Mouse (Mus musculus) small intestine, adult 2 months (tissue): Measurements from ENCODE around the gene 1700025G04Rik. TPM values are rescaled to one million over a fixed set of nuclear protein-coding genes. Genes with fewer than 3 reads are reported as not detected.

ENCODE experiments used
- H3K27ac ChIP-seq: fragments of 200-500 bp; 2 replicates; pipeline ENCODE4 v1.5.1; 2012; ENCODE audit warnings: low read depth, low read length, control low read depth, inconsistent platforms; ENCODE audit not compliant: insufficient read depth
- H3K27me3 ChIP-seq: fragments of 200-500 bp; 2 replicates; pipeline ENCODE4 v1.6.1; 2012; ENCODE audit warnings: mild to moderate bottlenecking, moderate library complexity, low read length, inconsistent platforms; ENCODE audit not compliant: control insufficient read depth, insufficient read depth
- H3K36me3 ChIP-seq: fragments of 200-500 bp; 2 replicates; pipeline ENCODE4 v1.6.1; 2012; ENCODE audit warnings: mild to moderate bottlenecking, low read length, control low read depth, inconsistent platforms; ENCODE audit not compliant: control insufficient read depth, insufficient read depth
- H3K4me1 ChIP-seq: fragments of 200-500 bp; 2 replicates; pipeline ENCODE4 v1.6.1; 2012; ENCODE audit warnings: low read length, inconsistent platforms, mixed read lengths; ENCODE audit not compliant: control insufficient read depth, insufficient read depth, insufficient read length
- H3K4me3 ChIP-seq: fragments of 200-500 bp; 2 replicates; pipeline ENCODE4 v1.5.1; 2012; ENCODE audit warnings: low read depth, mild to moderate bottlenecking, control low read depth, inconsistent platforms, low read length, moderate library complexity
- CTCF ChIP-seq: fragments of 200-500 bp; IDR thresholded peaks from 2 replicates; pipeline ENCODE4 v1.5.1; 2012; ENCODE audit warnings: low read depth, mild to moderate bottlenecking, control low read depth, inconsistent platforms, low read length, moderate library complexity, mixed read lengths; ENCODE audit not compliant: insufficient replicate concordance, insufficient read length; ENCODE audit errors: extremely low read depth
- POLR2A ChIP-seq: fragments of 200-500 bp; IDR thresholded peaks from 2 replicates; pipeline ENCODE4 v1.6.1; 2012; ENCODE audit warnings: low read depth, mild to moderate bottlenecking, control low read depth, inconsistent platforms, low read length, moderate library complexity
- WGBS: fragments of 180-500 bp; shearing (Covaris S2); methylation state at CpG from one replicate; pipeline ENCODE4 v1.1.7; 2018; 5-methylcytosine and 5-hydroxymethylcytosine counted together
- polyA plus RNA-seq: library from polyadenylated mRNA; depleted of rRNA; stranded (reverse); fragments of >200 nt; gene quantifications from 2 replicates; pipeline ENCODE4 v1.2.3, GENCODE M21; 2012

Gene 1700025G04Rik
- polyA plus RNA-seq, 1 experiment = 1.8 TPM

GRCm38 (mm10) chr1:152086951-152087350, 3.0 kb downstream of the 1700025G04Rik start:
- no peak overlapping the region for H3K27ac ChIP-seq
- H3K36me3 ChIP-seq = no peaks in the 10 kb centered on the region
- TF ChIP-seq CTCF = no peak
- no peak for TF ChIP-seq POLR2A
- peaks cover 8% of the 10 kb centered on the region; the same call in 1 of the 2 replicates for H3K4me1 ChIP-seq
- H3K27me3 ChIP-seq = 0 out of 2 replicates have a peak, but pooled peaks cover 2% of the 10 kb centered on the region
- 75% methylated on average over 3 of the region's 3 CpGs for WGBS
- no peak overlapping the region for H3K4me3 ChIP-seq

- peaks cover 8% of the 10 kb centered on the region; the same call in 1 of the 2 replicates for H3K4me1 ChIP-seq
- 84% methylated on average over 5 of the region's 5 CpGs for WGBS
- TF ChIP-seq CTCF = no peak
These were observed 4.4 kb downstream of the 1700025G04Rik start for GRCm38 (mm10) chr1:152085561-152085960.

GRCm38 (mm10) chr1:152084638-152085345, 5.1 kb downstream of the 1700025G04Rik start:
- Histone ChIP-seq H3K4me3 (peak overlapping the region; percentile 49), H3K4me1 (peaks cover 8% of the 10 kb centered on the region; the same call in 1 of the 2 replicates), H3K27me3 (no peaks in the 10 kb centered on the region), H3K36me3 (no peaks in the 10 kb centered on the region), H3K27ac (peak overlapping the region; percentile 63)
- 6% methylated on average over 15 of the region's 15 CpGs for WGBS
- TF ChIP-seq POLR2A (no peak), CTCF (no peak)

More at GRCm38 (mm10) chr1:152085561-152085960, 4.4 kb downstream of the 1700025G04Rik start:
- H3K36me3 ChIP-seq = no peaks in the 10 kb centered on the region
- no peaks in the 10 kb centered on the region for H3K27me3 ChIP-seq
- H3K4me3 ChIP-seq = no peak overlapping the region
- no peak overlapping the region for H3K27ac ChIP-seq

GRCm38 (mm10) chr1:152081954-152082711, 7.8 kb downstream of the 1700025G04Rik start:
- H3K27ac ChIP-seq = no peak overlapping the region
- H3K36me3 ChIP-seq = no peaks in the 10 kb centered on the region
- no peaks in the 10 kb centered on the region for H3K27me3 ChIP-seq
- no peak overlapping the region for H3K4me3 ChIP-seq
- WGBS = 75% methylated on average over 8 of the region's 8 CpGs
- TF ChIP-seq POLR2A = no peak
- TF ChIP-seq CTCF = no peak
- peaks cover 8% of the 10 kb centered on the region; the same call in 1 of the 2 replicates for H3K4me1 ChIP-seq

GRCm38 (mm10) chr1:152081121-152081520, 8.8 kb downstream of the 1700025G04Rik start:
- TF ChIP-seq CTCF = no peak
- TF ChIP-seq POLR2A = no peak
- peaks cover 8% of the 10 kb centered on the region; the same call in 1 of the 2 replicates for H3K4me1 ChIP-seq
- 88% methylated on average over 7 of the region's 7 CpGs for WGBS
- H3K27ac ChIP-seq = no peak overlapping the region
- no peak overlapping the region for H3K4me3 ChIP-seq
- H3K36me3 ChIP-seq = no peaks in the 10 kb centered on the region
- no peaks in the 10 kb centered on the region for H3K27me3 ChIP-seq

GRCm38 (mm10) chr1:152080244-152080643, 9.7 kb downstream of the 1700025G04Rik start:
- WGBS = 69% methylated on average over 6 of the region's 6 CpGs
- Histone ChIP-seq H3K36me3 (no peaks in the 10 kb centered on the region), H3K4me3 (no peak overlapping the region), H3K27me3 (no peaks in the 10 kb centered on the region), H3K27ac (no peak overlapping the region), H3K4me1 (peaks cover 5% of the 10 kb centered on the region; the same call in 1 of the 2 replicates)
- TF ChIP-seq CTCF (no peak), POLR2A (no peak)

- Histone ChIP-seq H3K4me3 (no peak overlapping the region), H3K4me1 (no peaks in the 10 kb centered on the region), H3K27ac (no peak overlapping the region), H3K36me3 (no peaks in the 10 kb centered on the region), H3K27me3 (no peaks in the 10 kb centered on the region)
- WGBS = 78% methylated on average over 11 of the region's 11 CpGs
- TF ChIP-seq POLR2A (no peak), CTCF (no peak)
These were observed 12.7 kb downstream of the 1700025G04Rik start for GRCm38 (mm10) chr1:152077171-152077715.
